Mouse (Mus musculus) frontal cortex, postnatal 25 days (tissue): ENCODE results near the gene Vamp2.

ENCODE experiments used
- DNase-seq, 2 experiments: peaks; one replicate each; pipeline ENCODE4 v3.0.0; 2022; ENCODE audit warnings: low spot score in 2 of 2

Vamp2 gene

DNA sequence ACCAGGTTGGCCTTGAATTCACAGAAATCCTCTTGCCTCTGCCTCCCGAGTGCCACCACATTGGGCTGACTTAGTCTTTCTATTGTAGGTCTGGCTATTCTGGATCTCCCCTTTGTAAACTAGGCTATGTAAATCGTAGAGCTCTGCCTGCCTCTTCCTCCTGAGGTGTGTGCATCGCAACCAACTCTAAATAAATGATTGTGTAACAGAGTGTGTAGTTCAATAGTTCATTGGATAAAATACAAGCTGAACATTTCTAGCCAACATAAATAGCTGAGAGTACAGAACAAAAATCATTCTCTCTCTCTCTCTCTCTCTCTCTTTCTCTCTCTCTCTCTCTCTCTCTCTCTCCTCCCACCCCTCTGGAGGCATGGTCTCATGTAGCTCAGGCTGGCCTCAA is 26.3 kb downstream of the Vamp2 start:
- no peak for DNase-seq

DNA sequence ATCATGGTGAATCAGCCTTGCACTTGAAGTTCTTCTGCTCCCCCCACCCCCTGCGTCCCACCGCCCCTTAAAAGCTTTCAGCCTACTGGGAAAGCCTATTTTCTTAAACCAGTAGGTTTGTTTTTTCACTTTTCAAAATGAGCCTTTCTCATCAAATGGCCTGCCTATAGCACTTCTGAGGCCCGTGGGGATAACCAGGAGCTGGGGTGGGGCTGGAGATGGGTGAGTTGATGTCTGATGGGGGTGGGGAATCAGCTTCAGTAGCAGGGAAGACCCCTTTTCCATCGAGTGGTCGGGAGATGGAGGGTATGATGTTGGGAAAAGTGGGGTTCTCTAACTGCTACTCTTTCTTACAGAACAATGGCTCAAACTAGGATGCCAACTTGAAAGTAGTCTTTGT is 28.6 kb downstream of the Vamp2 start:
- DNase-seq, result no peak

DNA sequence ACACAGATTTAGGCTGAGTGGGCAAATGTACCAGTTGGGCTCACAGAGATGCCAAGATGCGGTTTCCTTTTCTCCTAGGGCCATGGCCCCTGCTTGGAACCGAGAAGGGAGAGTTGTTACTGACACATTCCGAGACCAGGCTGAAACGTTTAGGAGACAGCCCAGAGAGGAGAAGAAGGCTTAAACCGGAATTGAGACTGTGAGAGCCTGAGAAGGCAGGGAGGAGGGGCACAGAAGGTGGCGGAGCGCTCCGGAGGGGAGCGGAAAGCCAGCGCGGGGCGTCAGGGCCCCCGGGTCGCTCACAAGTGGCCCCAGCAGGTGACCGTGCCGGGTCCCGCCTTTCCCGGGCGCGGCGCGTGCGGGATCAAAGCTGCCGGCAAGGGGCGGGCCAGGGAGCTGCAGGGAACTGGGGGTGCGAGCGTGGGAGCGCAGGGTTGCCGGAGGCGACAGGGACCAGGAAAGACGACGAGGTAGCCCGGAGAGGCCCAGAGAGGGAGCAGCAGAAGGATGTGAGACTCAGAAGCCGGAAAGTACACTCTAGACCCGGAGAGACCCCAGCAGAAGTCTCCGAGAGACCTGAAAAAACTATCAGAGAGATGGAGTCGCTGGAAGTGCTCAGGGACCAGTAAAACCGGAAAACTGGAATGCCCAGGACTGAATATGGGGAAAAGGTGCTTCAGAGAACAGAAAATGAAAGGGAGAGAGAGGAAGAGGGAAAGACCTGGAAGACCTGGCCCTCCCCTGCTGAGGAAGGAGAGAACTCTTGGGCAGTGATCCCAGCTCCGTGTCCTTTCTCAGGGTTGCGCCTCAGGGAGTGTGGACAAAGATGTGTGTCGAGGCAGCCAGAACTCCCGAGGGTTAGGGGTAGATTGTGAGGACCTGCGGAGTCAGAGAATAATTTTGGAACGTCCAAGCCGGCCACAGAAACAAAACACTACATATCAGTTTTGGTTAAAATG is 29.7 kb downstream of the Vamp2 start:
- no peak for DNase-seq

DNA sequence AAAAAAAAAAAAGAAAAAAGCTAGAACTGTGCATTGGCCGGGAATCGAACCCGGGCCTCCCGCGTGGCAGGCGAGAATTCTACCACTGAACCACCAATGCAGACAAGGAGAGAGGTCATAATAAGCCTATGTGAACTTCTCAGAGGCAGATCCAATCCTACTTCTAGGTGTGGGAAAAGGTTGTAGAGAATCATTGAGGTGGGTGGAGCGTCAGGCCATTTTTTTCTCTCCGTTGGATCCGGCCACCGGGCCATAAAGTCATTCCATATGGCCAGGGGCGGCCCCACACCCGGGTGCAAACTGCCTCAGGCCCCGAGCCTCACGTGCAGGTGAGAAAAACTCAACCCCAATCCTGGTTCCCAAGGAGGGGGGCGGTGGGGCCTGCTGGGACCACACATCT is 30.5 kb downstream of the Vamp2 start:
- peak; percentile 71 to 90 for DNase-seq

DNA sequence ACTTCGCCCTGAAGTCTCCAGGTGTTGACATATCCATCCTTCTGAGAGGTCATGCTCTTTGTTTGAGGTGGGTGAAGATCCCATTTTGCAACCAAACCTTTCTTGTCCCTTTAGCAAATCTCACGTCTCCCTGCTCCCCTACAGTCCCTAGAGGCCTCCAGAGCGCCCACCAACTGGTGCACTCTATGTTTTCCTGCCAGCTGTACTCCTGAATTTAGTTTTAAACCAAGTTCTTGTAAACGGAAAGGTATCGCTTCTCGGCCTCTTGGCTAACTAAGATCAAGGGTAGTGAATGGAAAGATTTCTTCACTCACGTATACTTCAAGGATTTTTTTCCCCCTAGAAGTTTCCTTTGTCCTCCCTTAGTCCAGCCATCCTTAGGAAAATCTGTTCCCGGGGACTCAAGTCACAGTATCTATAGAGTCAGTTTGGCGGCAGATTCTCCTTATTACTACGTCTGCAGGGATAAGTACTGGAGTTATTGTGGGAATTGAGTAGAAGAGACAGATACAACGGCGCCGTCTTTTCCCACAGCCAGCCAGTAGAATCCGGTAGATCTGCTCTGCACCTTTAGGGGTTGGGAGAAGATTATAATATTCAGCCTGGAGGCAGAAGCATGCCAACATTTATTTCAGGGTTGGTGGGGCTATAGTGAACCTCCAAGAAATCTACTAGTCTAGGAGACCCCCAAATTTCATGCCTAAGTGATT is 31.3 kb downstream of the Vamp2 start:
- no peak for DNase-seq

DNA sequence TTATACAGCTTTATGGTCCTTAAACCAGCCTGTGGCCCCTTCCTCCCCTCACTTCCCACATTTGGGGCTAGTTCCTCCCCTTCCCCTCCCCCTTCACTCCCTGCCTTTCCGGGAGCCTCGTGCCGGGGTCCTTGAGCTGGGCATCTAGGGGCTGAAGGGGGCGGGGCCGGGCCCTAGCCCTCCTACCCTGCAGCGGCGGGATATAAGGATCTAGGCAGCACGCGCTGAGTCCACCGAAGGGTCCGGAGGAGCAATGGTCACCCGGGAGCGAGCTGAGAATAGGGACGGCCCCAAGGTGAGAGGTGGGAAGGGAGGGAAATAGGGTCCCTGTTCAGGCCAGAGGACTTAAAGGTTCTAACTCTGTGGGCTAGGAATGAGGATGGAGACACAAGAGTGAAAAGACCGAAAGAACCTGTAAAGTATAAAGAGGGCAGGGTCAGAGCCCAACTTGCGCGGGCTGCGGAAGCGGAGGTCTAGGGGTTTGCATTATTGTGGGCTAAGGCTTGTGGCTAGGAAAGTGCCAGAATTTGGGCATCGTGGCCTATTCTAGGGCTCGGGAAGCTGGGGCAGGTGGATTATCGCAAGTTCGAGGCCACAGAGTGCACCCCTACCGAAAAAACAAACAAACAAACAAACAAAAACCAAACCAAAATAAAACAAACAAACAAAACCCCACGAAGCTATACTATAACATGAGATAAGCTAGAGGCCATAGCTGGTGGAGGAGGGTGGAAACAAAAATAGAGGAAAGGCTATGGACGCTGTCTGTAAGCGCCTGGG is 32.1 kb downstream of the Vamp2 start, which contains the start of gene Hes7:
TSS of gene Hes7 (plus strand) at position 184 of the 780 bp plus-strand sequence.
- no peak for DNase-seq

DNA sequence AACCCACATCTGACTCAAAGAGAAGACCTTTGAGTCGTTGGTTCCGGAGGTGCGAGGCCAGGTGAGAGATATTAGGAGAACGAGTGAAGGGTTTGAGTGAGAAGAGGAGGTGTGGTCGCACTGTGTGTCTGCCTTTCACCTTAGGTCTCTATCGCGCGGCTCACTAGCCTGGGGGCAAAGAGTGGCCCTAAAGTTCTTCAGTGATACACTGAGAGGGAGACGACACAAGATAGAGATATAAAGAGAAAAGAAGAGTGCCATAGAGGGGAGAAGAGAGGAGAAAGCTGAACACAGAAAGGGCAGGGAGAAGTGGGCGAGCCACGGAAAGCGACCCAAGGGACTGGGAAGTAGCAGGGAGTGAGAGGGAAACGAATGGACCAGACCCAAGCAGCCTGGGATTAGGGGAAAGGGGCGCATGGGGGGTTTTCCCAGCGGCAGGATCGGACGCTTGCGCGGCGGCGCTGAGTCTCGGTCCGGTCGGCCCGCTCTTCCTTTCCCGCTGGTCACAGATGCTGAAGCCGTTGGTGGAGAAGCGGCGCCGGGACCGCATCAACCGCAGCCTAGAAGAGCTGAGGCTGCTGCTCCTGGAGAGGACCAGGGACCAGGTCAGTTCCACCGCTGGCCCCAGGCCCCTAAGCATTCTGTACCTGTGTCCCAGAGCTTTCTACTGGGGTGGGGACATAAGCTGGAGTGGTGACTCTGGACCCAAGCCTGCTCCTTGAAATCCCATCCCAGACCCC is 32.9 kb downstream of the Vamp2 start:
- DNase-seq, result peak in 1 of 2 experiments; percentile 17

DNA sequence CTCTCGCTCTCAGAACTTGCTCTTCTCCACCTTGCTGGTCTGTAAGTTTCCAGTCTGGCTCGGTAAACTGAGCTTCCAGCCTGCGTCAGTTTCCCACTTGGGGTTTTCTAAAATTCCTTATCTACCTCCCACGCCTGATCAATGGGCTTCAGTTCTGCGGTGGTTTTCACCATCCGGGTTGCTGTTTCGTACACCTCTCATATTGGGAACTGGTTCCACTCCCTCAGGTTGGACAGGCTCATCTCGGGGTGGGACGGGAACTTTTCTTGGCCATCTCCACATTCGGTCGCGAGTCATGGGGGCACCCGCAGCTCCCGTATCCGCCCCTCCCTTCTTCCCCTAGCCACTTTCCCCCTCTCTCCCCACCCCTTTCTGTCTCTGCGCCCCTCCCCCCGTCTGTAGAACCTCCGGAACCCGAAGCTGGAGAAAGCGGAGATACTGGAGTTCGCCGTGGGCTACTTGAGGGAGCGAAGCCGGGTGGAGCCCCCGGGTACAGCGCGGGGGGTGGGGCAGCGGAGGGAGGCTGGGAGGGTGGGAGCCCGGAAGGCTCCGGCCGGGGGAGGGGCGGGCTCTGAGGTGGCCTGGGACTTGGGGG is 33.5 kb downstream of the Vamp2 start:
- peak in 1 of 2 experiments; percentile 11 for DNase-seq

DNA sequence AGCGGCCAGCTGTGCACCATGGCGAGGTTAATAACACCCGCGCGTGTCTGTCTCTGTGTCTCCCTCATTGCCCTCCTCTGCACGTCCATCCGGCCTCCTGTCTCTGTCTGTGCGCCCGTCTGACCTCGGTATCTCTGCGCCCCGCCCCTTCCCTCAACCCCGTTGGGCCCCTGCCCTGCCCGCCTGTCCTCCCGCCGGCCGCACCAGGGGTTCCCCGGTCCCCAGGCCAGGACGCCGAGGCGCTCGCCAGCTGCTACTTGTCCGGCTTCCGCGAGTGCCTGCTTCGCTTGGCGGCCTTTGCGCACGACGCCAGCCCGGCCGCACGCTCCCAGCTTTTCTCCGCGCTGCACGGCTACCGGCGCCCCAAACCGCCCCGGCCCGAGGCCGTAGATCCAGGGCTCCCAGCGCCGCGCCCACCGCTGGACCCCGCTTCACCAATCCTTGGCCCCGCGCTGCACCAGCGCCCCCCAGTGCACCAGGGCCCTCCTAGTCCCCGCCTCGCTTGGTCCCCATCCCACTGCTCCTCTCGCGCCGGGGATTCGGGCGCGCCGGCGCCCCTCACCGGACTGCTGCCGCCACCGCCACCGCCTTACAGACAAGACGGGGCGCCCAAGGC is 34.2 kb downstream of the Vamp2 start, which contains the start of gene 9130213A22Rik:
TSS of gene 9130213A22Rik (minus strand) at position 254 of the 616 bp plus-strand sequence.
- DNase-seq, result peak; percentile 78 to 82

DNA sequence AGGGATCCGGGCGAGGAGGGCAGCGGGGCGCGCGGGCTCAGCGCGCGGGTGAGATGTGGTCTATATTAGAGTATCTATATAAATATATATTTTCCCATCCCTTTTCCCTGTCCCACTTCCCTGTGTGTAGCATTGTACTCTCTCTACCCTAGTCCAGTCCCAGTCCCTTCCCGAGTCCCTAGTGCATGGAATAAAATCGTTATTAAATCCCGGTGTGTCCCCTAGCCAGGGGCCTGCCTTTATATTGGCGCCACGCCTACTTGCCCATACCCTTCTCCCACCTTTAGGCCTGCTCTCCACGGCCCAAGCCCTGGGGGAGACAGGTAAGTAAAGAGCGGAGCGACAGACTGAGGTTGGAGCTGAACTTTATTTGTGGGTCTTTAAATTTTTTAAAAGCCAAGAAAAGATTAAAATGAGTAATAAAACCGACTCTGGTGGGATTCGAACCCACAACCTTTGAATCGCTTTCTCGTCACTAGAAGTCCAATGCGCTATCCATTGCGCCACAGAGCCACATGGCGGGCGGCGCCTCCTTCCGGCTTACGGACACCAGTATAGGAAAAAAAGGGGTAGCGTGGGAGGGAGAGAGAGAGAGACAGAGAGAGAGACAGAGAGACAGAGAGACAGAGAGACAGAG is 34.9 kb downstream of the Vamp2 start:
- peak; percentile 92 to 95 for DNase-seq

DNA sequence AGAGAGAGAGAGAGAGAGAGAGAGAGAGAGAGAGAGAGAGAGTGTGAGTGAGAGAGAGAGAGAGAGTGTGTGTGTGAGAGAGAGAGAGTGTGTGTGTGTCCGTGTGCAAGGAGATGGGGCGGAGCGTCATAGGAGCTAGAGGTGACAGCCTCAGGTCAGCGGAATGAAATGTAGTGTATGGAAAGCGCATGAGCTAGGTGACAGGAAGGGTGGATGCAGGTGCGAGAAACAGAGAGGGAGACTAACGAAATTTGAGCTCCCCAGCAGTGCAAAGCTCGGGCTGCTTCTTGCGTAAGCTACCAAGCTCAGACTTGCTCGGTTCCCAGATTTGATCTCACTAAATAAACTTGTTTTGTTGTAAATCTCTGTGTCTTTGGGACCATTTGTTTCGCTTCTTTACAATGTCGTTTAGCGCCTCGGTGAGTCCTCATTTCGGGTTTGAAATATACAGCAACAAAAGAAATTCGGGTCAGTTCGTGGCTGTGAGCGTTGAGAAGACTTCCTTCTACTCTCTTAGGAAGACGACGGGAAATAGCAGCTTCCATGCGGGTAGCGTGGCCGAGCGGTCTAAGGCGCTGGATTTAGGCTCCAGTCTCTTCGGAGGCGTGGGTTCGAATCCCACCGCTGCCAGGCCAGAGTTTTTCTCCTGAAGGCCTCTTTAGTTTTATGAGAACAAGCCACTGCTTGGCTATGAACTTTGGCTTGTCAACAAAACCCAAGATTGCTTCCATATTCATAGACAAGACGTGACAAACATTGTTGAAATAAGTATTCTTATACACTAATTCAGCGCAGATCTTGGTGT is 35.6 kb downstream of the Vamp2 start:
- DNase-seq, result peak; percentile 96 to 97

DNA sequence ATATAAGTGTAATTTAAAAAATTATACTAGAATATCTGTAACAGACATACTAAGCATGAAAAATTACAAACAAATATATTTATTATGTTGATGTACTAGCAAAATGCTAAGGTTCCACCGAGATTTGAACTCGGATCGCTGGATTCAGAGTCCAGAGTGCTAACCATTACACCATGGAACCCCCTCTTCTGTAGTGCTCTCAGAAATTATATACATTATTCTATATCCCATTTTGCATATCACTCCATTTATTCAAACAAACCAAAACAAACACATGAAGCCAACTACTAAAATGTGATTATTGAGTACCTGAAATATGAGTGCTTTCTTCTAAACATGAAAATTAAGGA is 36.2 kb downstream of the Vamp2 start:
- DNase-seq, result peak in 1 of 2 experiments; percentile 62

DNA sequence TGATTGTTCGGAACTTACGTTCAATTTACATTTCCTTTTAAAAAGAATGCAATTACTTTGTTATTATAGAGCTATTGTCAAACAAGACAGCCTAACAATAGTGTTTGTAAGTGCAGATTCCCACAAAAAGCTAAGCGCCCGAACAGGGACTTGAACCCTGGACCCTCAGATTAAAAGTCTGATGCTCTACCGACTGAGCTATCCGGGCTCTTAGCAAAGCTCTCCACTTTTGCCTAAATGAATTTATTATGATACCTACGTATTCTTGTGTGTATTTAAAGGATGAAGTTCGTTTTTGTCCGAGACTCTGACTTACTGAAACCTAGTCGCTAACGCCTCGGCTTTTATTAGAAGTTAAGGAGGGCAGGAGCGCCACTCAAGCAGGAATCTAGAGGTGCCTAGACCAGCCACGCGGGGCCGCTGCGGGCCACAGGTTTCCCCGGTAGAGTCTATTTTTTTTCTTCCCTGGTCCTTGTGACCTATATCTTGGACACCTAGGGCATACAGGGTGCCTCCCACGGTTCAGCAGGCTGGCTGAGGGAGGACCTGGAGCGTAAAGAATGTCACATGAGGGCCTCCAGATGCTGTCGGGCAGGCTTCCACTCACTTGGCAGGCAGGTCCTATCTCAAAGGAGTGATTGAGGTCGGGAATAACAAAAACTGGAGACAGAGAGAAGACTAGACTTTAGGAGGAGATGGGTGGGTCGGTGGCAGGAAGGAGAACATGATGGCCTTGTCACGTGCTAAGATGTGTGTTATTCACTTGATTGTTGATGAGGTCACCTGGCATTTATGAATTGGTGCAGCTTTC is 37.0 kb downstream of the Vamp2 start:
- DNase-seq, result peak; percentile 72 to 79

DNA sequence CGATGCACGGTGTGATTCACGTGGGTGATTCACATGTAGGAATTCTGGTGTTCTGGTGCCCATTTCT is 37.4 kb downstream of the Vamp2 start, which contains the start of gene Aloxe3:
TSS of gene Aloxe3 (plus strand) at position 45 of the 67 bp plus-strand sequence.
- no peak for DNase-seq

DNA sequence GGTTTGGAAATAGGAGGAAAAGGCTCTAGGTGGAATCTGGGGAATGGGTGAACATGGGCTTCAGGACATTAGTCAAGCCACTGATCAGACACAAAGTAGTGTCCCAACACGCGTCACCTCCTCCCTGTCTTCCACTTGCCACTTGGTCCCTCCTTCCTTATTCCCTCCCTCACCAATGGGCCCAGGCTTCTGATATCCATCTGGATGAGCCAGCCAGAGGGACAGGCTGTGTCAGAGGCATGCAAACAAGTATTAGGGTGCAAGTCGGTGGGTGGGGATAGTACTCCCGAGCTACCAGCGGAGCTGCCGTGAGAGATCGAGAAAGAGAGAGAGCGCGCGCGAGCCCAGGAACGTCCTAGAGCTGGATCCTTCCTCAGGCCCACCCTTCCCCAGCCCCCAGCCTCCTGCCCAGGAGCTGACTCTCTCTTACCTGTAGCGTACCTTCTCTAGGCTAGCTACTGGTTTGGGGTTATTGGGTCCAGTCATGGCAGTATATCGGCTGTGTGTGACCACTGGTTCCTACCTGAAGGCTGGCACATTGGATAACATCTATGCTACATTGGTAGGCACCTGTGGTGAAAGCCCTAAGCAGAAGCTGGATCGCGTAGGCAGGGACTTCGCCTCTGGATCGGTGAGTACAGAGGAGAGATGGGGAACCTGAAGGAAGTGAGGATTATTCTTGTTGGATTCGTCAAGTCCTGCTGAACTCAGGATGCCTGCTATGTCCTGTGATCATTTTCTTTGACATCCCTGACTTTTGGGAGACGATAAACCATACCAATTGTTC is 37.8 kb downstream of the Vamp2 start:
- DNase-seq, result no peak

DNA sequence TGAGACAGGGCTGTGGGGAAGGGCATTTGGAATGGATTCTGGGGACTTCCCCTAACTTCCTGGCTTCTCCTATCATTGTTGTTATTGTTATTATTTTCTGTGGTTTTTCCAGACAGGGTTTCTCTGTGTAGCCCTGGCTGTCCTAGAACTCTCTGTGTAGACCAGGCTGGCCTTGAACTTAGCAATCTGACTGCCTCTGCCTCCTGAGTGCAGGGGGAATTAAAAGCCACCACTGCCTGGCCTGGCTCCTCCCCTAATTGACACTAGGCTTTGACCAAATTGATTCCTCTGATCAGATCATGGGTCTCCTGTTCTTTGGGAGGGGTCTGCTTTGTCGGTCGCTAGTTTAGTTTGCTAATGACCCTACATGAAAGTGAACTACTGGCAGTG is 38.4 kb downstream of the Vamp2 start:
- DNase-seq, result no peak

DNA sequence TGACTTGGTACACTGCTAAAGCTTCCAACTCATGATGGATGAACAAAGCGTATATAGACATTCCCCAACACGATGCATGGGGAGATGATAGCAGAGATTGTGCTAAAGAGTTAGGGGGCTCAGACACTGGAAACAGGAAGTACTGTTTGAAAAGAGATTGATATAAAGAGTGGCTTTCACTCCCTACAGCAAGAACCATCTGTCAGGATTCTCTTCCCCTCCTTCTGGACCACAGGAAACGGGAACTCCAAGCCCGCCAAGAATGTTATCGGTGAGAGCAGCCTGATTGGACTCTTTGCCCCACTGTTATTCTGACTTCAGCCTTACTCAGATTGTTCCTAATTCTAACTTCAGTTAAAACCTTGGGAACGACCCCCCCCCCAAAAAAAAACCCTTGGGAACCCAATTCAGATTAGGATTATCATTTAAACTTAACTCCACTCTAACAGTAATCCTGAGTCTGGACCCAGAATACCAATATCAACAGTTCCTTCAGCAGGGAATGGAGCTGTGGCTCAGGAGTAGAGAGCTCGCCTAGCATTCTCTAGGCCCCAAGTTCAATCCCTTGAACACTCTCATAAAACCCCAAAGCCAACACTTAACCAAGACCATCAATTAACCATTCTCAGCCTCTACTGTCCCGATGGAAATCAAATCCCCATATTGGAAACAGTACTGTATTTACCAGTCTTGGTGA is 40.3 kb downstream of the Vamp2 start:
- no peak for DNase-seq

DNA sequence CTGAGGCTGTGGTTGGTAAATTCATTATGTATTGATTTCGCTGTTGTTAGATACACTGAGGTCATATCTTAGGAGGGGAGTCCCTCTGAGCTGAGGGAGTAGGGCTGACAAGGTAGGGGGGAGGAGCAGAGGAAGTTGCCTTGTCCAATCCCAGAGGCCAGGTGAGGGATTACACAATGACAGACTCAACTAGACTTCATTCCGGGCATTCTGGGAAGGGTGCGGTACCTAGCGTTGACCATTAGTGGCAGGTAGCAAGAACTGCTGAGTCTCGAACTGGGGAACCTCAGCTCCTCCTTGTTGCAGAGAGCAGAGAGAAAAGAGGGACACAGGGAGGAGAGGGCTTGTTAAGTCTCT is 45.3 kb downstream of the Vamp2 start:
- DNase-seq, result no peak
